Mouse (Mus musculus) fibroblast of lung, adult 2 months (primary cell): ENCODE data around the gene Pgd.
A peak's percentile ranks its signal among the peaks of the same experiment; 100 is the strongest.

Source experiments
- DNase-seq: peaks from one replicate; pipeline ENCODE4 v3.0.0-alpha.2; 2011; ENCODE audit warnings: low read depth

The Pgd gene

GRCm38 (mm10) chr4:149166957-149167611 lies 513 bp upstream of the Pgd start:
- no peak for DNase-seq

DNA sequence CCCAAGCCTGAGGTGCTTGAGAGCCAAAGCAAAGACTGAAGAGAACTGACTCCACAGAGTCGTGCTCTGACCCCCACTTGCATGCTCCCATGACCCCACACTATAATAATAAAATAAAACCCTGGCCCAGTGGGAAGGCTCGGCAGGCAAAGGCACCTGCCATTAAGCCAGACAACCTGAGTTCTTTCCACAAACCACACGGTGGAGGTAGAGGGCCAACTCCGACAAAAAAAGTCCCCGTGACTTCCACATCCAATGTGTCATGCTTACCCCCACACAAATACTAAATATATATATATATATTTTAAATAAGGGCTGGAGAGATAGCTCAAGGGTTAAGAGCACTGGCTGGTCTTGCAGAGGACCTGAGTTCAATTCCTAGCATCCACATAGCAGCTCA lies 2.4 kb downstream of the Pgd start:
- no peak for DNase-seq

DNA sequence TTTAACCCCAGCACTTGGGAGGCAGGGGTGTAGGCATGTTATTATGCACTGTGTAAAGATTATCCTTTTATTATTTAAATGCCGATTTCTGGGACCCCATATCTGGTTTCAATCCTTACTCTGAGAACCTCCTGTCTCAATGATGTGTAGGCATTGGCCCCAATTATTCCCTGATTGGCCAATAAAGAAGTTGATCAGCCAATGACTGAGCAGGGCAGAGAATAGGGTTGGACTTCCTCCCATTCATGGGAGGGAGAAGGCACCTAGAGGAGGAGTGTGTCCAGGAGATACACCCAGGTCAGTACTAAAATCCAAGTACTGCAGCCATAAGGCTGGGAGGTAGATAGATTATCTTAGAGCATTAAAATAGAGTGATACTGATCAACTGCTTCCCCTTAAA lies 3.4 kb downstream of the Pgd start:
- no peak for DNase-seq

GRCm38 (mm10) chr4:149161166-149161565 lies 5.4 kb downstream of the Pgd start:
- no peak for DNase-seq

- no peak for DNase-seq
Observed at GRCm38 (mm10) chr4:149159891-149160290, 6.7 kb downstream of the Pgd start.

DNA sequence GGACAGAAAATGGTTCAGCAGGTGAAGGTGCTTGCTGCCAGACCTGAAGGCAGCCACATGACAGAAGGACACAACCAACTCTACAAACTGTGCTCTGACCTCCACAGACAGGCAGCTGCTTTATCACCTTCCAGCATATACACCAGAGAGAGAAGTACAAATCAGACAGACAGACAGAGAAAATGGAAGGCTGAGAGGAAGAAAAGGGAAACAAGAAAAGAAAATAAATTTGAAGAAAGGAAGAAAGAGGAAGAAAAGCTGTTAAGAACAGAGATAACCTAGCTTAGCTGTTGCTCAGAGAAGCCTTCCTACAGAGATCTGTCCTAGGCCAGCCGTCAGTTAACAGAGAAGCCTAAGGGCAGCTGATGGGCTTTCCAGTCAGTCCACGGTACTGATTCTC lies 7.4 kb downstream of the Pgd start:
- no peak for DNase-seq

GRCm38 (mm10) chr4:149157415-149157973 lies 9.1 kb downstream of the Pgd start:
- DNase-seq = no peak

- DNase-seq = no peak
Observed at GRCm38 (mm10) chr4:149155711-149156110, 10.9 kb downstream of the Pgd start.

GRCm38 (mm10) chr4:149154859-149155258 lies 11.7 kb downstream of the Pgd start:
- DNase-seq = no peak

DNA sequence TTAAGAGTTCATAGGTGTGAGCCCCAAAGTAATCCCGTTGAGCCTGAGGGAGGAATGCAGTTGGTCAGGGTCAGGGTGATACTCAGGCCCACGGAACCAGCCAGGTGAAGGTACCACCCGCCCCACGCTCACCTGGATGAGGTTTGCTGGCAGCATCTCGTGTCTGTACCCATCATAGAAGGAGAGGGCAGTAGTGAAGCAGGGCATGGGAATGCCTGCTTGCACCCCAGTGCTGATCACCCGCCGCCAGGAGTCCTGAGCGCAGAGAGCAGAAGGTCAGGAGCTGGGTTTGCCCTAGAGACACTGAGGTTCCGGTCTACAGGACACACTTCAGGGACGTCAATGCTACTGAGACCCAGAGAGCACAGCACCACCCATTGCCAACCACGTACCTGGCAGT lies 15.8 kb downstream of the Pgd start:
- no peak for DNase-seq

DNA sequence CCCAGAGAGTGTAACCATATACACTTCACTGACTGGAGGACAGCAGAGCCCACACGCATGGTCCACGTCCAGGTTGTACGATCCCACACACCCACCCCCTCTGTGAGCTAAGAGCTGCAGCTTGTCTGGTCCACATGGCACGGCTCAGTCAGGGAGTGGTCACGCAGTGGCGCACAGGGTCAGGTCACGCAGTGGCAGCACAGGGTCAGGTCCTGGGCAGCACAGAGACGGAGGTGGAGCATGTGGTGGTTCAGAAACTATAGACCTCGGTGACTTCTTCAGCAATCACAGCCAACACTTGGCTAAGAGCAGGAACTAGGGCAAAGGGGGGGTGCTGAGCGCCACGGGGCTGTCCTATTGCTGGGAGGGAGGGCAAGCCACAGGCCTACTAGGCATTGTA lies 16.3 kb downstream of the Pgd start:
- no peak for DNase-seq

- no peak for DNase-seq
Observed at GRCm38 (mm10) chr4:149149611-149150010, 17.0 kb downstream of the Pgd start.

DNA sequence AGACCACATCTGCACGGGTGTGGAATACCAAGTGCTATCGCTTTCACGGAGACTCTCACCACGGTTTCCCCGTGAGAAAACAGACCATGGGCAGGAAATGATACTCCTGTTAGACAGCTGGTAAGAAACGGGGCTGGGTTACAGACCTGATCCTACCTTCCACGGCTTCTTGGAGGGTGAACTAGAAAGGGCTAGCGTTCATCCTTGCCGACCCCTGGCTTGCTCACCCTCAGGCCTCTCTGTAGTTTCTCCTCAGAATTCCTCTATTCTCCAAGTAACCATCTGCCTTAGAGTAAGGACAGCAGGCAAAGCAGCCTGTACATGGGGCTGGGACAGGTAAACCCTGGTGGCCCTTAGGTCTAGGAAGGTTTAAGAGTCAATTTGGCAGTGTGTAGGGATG lies 17.4 kb downstream of the Pgd start:
- DNase-seq = no peak

DNA sequence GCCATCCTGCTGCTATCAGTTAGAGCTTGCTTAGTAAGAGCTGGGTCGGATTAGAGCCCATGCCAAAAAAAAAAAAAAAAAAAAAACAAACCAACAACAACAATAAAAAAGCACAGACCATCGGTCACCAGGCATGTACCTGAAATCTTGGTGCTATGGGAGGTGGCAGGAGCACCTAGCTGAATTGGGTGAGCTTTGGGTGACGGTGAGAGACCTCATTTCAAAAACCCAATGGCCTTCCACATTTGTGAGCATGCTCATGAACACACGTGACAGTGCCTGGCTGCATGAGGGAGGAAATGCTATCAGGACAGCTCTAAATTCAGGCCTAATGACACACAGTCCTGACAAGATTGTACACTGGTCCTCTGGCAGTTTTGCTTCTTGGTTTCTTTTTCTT lies 18.5 kb downstream of the Pgd start:
- no peak for DNase-seq

DNA sequence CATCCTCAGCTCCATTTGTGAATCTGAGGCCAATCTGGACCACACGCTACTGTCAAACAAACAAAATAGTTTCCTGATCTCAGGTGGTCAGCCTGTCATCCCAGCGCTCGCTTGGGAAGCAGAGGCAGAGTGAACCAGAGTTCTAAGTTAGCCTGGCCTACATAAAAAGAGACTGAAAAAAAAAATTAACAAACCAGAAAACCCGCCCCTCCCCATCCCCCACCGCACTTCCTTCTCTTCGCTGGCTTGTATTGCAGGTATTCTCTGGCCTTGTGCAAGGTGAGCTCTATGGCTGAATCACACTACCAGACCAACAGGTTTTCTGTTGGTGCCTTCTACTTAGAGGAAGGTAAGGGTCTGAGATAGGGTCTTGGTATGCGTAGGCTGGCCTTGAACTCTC lies 19.0 kb downstream of the Pgd start:
- no peak for DNase-seq

DNA sequence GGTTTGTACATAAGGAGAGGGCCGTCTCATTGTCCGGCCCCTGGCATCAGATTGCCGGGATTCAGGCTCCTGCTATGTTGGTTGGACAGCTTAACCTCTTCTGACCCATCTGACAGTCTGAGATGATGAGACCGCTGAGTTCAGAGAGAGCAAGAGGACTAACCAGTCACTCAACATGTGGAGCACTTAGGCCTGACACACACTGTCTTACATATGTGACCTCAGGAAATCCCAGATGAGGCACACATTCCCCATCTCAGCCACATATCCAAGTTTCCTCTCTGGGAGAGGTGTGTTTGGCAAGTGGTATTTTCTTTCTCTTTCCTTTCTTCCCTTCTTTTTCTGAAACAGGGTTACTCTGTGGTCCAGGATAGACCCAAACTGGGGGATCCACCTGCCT lies 21.4 kb downstream of the Pgd start:
- no peak for DNase-seq

GRCm38 (mm10) chr4:149144459-149144858 lies 22.1 kb downstream of the Pgd start:
- DNase-seq = peak; percentile 57

GRCm38 (mm10) chr4:149143594-149143993 lies 23.0 kb downstream of the Pgd start:
- no peak for DNase-seq

DNA sequence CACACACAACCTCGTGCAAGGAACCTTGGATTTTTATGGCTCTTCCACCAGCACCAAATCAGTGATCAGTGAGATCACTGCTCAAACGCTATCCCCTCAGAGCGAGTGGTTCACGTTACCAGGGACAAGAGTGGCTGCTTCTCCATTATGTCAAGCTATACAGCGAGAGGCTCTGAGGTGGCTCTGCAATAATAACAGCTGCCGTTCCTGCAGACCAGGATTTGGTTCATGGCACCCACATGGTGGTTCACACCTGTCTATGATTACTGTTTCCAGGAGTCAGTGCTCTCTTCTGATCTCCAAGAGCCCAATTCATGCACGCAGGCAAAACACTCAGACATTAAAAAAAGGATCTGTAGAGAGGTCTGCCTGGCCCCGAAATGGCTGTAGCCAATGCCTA lies 28.1 kb downstream of the Pgd start:
- no peak for DNase-seq

DNA sequence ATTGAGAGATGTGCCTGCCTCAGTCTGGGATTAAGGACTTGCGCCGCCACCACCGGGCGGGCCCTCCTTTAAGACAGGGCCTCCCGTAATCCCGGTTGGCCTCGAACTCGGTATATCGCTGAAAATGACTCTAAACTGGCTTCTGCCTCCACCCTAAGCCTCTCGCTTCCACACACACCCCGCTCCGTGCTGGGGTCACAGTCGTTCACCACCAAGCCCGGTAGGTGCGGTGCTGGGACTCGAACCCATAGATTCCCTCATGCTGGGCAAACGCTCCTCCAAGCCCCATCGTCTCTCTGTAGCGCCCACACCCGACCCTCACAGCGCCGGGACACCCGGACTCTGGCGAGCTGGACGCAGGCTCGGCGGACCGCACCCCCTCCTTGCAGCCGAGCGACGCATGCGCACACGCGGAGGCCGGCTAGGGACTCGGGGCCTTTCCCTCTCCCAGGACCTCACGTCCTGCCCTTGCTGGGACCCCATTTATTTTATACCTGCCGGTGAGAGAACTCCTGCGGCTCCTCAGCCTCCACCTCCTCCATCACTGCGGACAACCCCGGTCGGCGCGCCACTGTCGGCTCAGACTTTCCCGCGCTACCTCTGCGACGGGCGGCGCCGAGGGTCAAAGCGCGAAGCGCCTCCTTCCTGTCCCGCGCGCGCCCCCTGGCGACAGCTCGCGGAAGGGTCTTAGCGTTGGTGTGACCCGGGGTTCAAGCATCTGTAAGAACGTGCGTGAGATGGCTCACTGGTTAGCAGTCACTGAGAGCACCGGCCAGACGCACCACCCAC lies 29.4 kb downstream of the Pgd start, which contains the start of gene Cenps:
TSS of gene Cenps (minus strand) at position 648 of the 789 bp plus-strand sequence.
- DNase-seq = peak; percentile 53

DNA sequence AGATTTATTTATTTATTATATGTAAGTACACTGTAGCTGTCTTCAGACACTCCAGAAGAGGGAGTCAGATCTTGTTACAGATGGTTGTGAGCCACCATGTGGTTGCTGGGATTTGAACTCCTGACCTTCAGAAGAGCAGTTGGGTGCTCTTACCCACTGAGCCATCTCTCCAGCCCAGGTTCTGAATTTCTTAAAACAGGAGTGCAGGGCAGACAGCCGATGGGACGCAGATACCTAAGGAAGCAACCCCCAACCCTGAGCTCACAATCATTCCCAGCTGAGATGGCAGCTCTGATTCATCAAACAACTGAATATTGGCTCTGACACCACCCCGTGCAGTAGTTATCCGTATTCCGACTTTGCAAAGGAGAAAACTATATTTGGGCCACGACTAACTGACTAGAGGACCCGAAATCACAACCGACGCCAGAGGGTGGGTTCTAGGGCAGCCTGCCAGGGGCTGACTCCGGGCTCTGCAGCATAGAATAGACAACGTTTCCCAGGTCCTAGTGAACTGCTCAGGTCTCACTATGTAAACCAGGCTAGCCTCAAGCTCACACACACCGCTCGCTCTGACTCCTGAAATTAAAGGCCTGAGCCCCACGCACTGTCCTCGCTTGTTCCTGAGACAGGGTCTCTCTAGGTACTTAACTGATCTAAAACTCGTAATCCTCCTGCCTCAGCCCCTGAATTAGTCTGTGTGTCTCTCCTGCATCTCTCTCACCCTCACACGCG lies 30.3 kb downstream of the Pgd start:
- no peak for DNase-seq

DNA sequence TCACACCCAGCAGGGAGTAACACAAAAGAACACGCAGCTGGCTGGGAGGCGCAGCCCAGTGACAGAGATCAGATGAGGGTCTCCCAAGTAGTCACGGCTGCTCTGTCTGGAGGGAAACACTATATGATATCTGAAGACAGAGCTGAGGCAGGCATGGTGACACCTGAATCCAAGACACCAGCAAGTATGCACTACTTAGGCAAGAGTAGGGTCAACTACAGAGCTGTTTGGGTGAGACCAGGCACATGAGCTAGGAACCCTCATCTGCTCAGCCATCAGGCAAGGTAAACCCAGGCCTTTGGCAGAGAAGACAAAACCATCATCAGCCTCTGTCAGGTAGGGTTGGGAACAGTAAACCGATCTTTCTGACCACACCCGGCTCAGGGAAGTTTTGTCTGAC lies 33.2 kb downstream of the Pgd start:
- DNase-seq = no peak
